Mouse (Mus musculus) adrenal gland, postnatal 36 days (tissue): ENCODE data around the gene Rbmxl1. TPM values are rescaled to one million over a fixed set of nuclear protein-coding genes. Genes with fewer than 3 reads are reported as not detected.
"Not testable (repeated sequence)": the region's sequence is repeated elsewhere in the genome, so short reads cannot be mapped to it uniquely, and the experiment has no call there.

ENCODE experiments used
- DNase-seq, 2 experiments: peaks; one replicate each; pipeline ENCODE4 v3.0.0; 2021; ENCODE audit warnings: mixed read lengths in 1 of 2
- long read RNA-seq, 2 experiments: library from polyadenylated mRNA; stranded (forward); transcript quantifications; one replicate each; pipeline ENCODE4 v2.0.0; 2021; ENCODE audit warnings: borderline sequencing depth in 2 of 2
- total RNA-seq, 2 experiments: library from RNA; stranded (reverse); gene quantifications; 2 replicates each; pipeline ENCODE4 v1.2.3; 2021

The Rbmxl1 gene
- 10 to 100 TPM; 50.0 to 63.2 TPM for total RNA-seq
- long read RNA-seq, experiment 1, transcript Rbmxl1-201 (2 exons, 1,695 nt) = minor isoform, 21 of 58 reads
- long read RNA-seq, experiment 1, transcript Rbmxl1-202 (2 exons, 1,622 nt) = major isoform, 30 of 58 reads
- long read RNA-seq, experiment 1, partial matches to known transcripts = 0 of 58 reads
- long read RNA-seq, experiment 1, other reads (novel, unspliced or antisense) = 7 of 58 reads
- long read RNA-seq, experiment 2, transcript Rbmxl1-202 (2 exons, 1,622 nt) = major isoform, 6 of 14 reads
- long read RNA-seq, experiment 2, partial matches to known transcripts = 0 of 14 reads
- long read RNA-seq, experiment 2, other reads (novel, unspliced or antisense) = 4 of 14 reads

- DNase-seq = peak; percentile 92 to 95
Observed at GRCm38 (mm10) chr8:78508719-78509272, at the start of gene Rbmxl1. TSS of gene Rbmxl1 (minus strand) at chr8:78508898.

- DNase-seq = no peak
Observed at GRCm38 (mm10) chr8:78556773-78557434, 48.2 kb upstream of the Rbmxl1 start.

- no peak for DNase-seq
Observed at GRCm38 (mm10) chr8:78555817-78556216, 47.1 kb upstream of the Rbmxl1 start.

GRCm38 (mm10) chr8:78550752-78551134 is 42.0 kb upstream of the Rbmxl1 start:
- DNase-seq = no peak

GRCm38 (mm10) chr8:78549971-78550751 is 41.5 kb upstream of the Rbmxl1 start:
- no peak for DNase-seq

GRCm38 (mm10) chr8:78545153-78545817 is 36.6 kb upstream of the Rbmxl1 start:
- DNase-seq = not testable (repeated sequence)

- no peak for DNase-seq
Observed at GRCm38 (mm10) chr8:78544545-78544944, 35.8 kb upstream of the Rbmxl1 start.

- no peak for DNase-seq
Observed at GRCm38 (mm10) chr8:78543621-78544020, 34.9 kb upstream of the Rbmxl1 start.

GRCm38 (mm10) chr8:78542670-78543069 is 34.0 kb upstream of the Rbmxl1 start:
- DNase-seq = not testable (repeated sequence)

GRCm38 (mm10) chr8:78537795-78538194 is 29.1 kb upstream of the Rbmxl1 start:
- DNase-seq = no peak

- no peak for DNase-seq
Observed at GRCm38 (mm10) chr8:78536716-78537115, 28.0 kb upstream of the Rbmxl1 start.

- no peak for DNase-seq
Observed at GRCm38 (mm10) chr8:78533981-78534380, 25.3 kb upstream of the Rbmxl1 start.

- DNase-seq = no peak
Observed at GRCm38 (mm10) chr8:78515132-78515531, 6.4 kb upstream of the Rbmxl1 start.

GRCm38 (mm10) chr8:78514706-78515105 is 6.0 kb upstream of the Rbmxl1 start:
- no peak for DNase-seq

GRCm38 (mm10) chr8:78513106-78513505 is 4.4 kb upstream of the Rbmxl1 start:
- DNase-seq = no peak

- no peak for DNase-seq
Observed at GRCm38 (mm10) chr8:78510926-78511325, 2.2 kb upstream of the Rbmxl1 start.

GRCm38 (mm10) chr8:78510094-78510493 is 1.4 kb upstream of the Rbmxl1 start:
- DNase-seq = no peak

- peak; percentile 89 to 90 for DNase-seq
Observed at GRCm38 (mm10) chr8:78509273-78510031, 754 bp upstream of the Rbmxl1 start, which contains the start of gene Slc10a7. TSS of gene Slc10a7 (plus strand) at chr8:78509346.

- peak; percentile 66 to 68 for DNase-seq
Observed at GRCm38 (mm10) chr8:78507979-78508718, 549 bp downstream of the Rbmxl1 start.

GRCm38 (mm10) chr8:78502706-78503105 is 6.0 kb downstream of the Rbmxl1 start:
- no peak for DNase-seq
